Mouse (Mus musculus) liver, adult 2 months (tissue): ENCODE results near the gene Map4k2. TPM values are rescaled to one million over a fixed set of nuclear protein-coding genes. Genes with fewer than 3 reads are reported as not detected.
A peak's percentile ranks its signal among the peaks of the same experiment; 100 is the strongest.

Source experiments
- DNase-seq: peaks from one replicate; pipeline ENCODE4 v3.0.0-alpha.2; 2011; ENCODE audit warnings: low read depth, low spot score; ENCODE audit errors: extremely low read depth
- H3K27ac ChIP-seq: fragments of 200-500 bp; replicated peaks from 2 replicates; pipeline ENCODE4 v1.5.1; 2012; ENCODE audit warnings: low read depth, mild to moderate bottlenecking, control low read depth, inconsistent platforms, low read length; ENCODE audit not compliant: insufficient read depth
- H3K27me3 ChIP-seq: fragments of 200-500 bp; 2 replicates; pipeline ENCODE4 v1.6.1; 2012; ENCODE audit warnings: mild to moderate bottlenecking, moderate library complexity, low read length, inconsistent platforms; ENCODE audit not compliant: control insufficient read depth, insufficient read depth
- H3K36me3 ChIP-seq: fragments of 200-500 bp; 2 replicates; pipeline ENCODE4 v1.6.1; 2012; ENCODE audit warnings: low read length, inconsistent platforms; ENCODE audit not compliant: control insufficient read depth, insufficient read depth
- H3K4me1 ChIP-seq: fragments of 200-500 bp; 2 replicates; pipeline ENCODE4 v1.6.1; 2011; ENCODE audit warnings: low read length; ENCODE audit not compliant: control insufficient read depth, insufficient read depth
- H3K4me3 ChIP-seq: fragments of 200-500 bp; 2 replicates; pipeline ENCODE4 v1.5.1; 2011; ENCODE audit warnings: low read depth, mild to moderate bottlenecking, control low read depth, low read length, moderate library complexity; ENCODE audit not compliant: insufficient read depth
- H3K79me2 ChIP-seq: fragments of 200-500 bp; 2 replicates; pipeline ENCODE4 v1.6.1; 2012; ENCODE audit warnings: inconsistent platforms, mild to moderate bottlenecking, low read length, moderate library complexity; ENCODE audit not compliant: control insufficient read depth, insufficient read depth
- H3K9ac ChIP-seq: fragments of 200-500 bp; 2 replicates; pipeline ENCODE4 v1.6.1; 2012; ENCODE audit warnings: low read depth, mild to moderate bottlenecking, control low read depth, inconsistent platforms, low read length
- CTCF ChIP-seq: fragments of 200-500 bp; IDR thresholded peaks from 2 replicates; pipeline ENCODE4 v1.5.1; 2011; ENCODE audit warnings: low read depth, low read length, control low read depth
- POLR2A ChIP-seq: fragments of 200-500 bp; IDR thresholded peaks from 2 replicates; pipeline ENCODE4 v1.6.1; 2011; ENCODE audit warnings: low read length, control low read depth; ENCODE audit not compliant: insufficient read depth; ENCODE audit errors: extremely low read depth
- WGBS: fragments of 180-500 bp; shearing (Covaris S2); methylation state at CpG from one replicate; pipeline ENCODE4 v1.1.7; 2018; 5-methylcytosine and 5-hydroxymethylcytosine counted together
- polyA plus RNA-seq: library from polyadenylated mRNA; depleted of rRNA; stranded (reverse); fragments of >200 nt; gene quantifications from 2 replicates; pipeline ENCODE4 v1.2.3, GENCODE M21; 2012
- total RNA-seq: library from RNA; depleted of rRNA; stranded (reverse); fragments of >200 nt; gene quantifications from 2 replicates; pipeline ENCODE4 v1.2.3, GENCODE M21; 2014

Map4k2 gene
- total and polyA plus RNA-seq, 2 experiments, result 12.8 to 39.1 TPM

DNA sequence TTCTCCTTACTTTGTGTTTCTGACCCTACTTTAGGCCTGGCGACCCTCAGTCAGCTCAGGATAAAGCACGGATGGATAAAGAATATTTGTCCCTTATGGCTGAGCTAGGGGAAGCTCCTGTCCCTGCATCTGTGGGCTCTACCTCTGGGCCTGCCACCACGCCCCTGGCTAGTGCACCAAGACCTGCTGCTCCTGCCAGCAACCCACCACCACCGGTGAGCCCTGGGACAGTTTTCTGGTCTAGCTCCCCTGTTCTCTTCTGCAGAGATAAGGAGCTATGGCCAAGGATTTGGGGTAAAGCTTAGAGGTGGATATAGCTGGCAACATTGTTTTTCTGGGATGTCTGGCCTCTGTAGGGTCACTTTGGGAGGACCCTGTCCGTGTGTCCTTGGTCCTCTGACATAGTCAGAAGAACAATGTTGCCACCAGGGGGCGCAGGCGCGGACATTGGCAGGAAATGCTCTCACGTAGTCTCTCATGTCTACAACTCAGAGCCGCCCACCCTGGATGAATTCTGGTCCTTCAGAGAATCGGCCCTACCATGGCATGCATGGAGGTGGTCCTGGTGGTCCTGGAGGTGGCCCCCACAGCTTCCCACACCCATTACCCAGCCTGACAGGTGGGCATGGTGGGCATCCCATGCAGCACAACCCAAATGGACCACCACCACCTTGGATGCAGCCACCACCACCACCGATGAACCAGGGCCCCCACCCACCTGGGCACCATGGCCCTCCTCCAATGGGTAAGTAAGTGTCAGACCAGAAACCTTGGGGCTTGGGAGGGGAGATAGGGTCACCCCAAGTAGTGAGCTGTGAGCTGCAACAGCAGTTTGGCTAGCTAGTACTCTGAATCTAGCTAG is 32.8 kb downstream of the Map4k2 start:
- no peak overlapping the region for H3K4me3 ChIP-seq
- H3K27ac ChIP-seq, result no peak overlapping the region
- no peak for DNase-seq
- H3K9ac ChIP-seq, result no peak overlapping the region
- no peaks in the 10 kb centered on the region for H3K27me3 ChIP-seq
- H3K79me2 ChIP-seq, result no peaks in the 10 kb centered on the region; the same call in 1 of the 2 replicates
- no peaks in the 10 kb centered on the region for H3K4me1 ChIP-seq
- 65% methylated on average over 12 of the region's 12 CpGs for WGBS
- H3K36me3 ChIP-seq, result peaks cover 77% of the 10 kb centered on the region
- TF ChIP-seq CTCF, result peak; percentile 84
- TF ChIP-seq POLR2A, result no peak

DNA sequence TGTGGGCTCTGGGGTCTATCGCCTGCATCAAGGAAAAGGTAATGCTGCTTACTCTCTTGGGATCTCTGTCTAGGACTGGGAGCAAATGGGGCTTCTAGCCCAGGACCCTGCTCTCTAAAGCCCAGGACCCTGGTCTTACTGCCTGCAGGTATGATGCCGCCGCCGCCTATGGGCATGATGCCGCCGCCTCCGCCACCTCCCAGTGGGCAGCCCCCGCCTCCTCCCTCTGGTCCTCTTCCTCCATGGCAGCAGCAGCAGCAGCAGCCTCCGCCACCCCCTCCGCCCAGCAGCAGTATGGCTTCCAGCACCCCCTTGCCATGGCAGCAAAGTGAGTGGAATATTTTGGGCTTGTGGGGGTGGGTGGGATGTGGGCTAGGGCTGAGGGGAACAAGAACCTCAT is 33.6 kb downstream of the Map4k2 start:
- Histone ChIP-seq H3K4me1 (no peaks in the 10 kb centered on the region), H3K27ac (no peak overlapping the region), H3K9ac (no peak overlapping the region), H3K4me3 (no peak overlapping the region), H3K79me2 (no peaks in the 10 kb centered on the region; the same call in 1 of the 2 replicates), H3K36me3 (peaks cover 70% of the 10 kb centered on the region), H3K27me3 (no peaks in the 10 kb centered on the region)
- 99% methylated on average over 10 of the region's 10 CpGs for WGBS
- no peak for DNase-seq
- no peak for TF ChIP-seq CTCF

DNA sequence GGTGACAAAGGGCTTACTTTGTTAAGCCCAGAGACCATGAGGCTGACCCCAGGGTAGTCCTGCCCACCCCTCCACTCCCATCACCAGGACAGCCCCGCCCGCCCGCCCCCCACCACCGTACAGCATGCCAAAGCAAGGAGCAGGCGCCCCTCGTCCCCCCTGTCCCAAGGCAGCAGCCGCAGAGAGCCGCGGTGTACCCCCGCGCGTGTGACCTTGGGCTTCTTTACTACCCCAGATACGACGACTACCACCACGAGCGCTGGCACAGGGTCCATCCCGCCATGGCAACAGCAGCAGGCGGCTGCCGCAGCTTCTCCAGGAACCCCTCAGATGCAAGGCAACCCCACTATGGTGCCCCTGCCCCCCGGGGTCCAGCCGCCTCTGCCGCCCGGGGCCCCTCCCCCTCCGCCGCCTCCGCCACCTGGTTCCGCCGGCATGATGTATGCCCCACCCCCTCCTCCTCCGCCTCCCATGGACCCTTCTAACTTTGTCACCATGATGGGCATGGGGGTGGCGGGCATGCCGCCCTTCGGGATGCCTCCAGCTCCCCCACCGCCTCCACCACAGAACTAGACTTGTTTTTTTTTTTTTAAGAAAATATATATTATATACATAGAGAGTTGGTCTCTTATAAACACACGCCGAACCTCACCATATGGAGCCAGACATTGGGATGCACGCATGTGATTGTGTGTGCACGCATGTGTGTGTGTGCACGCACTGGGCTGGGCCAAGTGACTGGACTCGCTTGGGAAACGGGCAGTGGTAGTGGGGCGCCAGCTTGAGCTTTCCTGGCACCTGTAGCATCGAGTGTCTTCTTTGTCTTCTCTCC is 34.7 kb downstream of the Map4k2 start:
- Histone ChIP-seq H3K79me2 (no peaks in the 10 kb centered on the region; the same call in 1 of the 2 replicates), H3K27me3 (no peaks in the 10 kb centered on the region), H3K9ac (no peak overlapping the region), H3K27ac (no peak overlapping the region), H3K4me3 (no peak overlapping the region), H3K36me3 (peaks cover 62% of the 10 kb centered on the region), H3K4me1 (no peaks in the 10 kb centered on the region)
- TF ChIP-seq CTCF (no peak), POLR2A (no peak)
- DNase-seq, result no peak
- 96% methylated on average over 41 of the region's 42 CpGs for WGBS

DNA sequence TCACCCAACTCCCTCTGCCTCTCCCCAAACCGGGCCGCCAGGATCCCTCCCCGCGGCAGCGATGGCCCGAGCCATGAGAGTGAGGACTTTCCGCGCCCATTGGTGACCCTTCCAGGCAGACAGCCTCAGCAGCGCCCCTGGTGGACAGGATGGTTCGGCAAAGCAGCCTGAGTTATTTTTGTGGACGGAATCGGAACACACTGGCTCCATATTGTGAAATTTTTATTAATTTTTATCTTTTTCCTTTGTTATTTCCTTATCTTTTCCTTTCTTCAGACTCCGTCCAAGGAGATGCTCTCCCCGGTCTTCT is 35.3 kb downstream of the Map4k2 start:
- Histone ChIP-seq H3K4me1 (no peaks in the 10 kb centered on the region), H3K36me3 (peaks cover 56% of the 10 kb centered on the region), H3K4me3 (no peak overlapping the region), H3K27me3 (no peaks in the 10 kb centered on the region), H3K9ac (no peak overlapping the region), H3K27ac (no peak overlapping the region), H3K79me2 (no peaks in the 10 kb centered on the region; the same call in 1 of the 2 replicates)
- TF ChIP-seq POLR2A (no peak), CTCF (peak; percentile 71)
- 75% methylated on average over 14 of the region's 14 CpGs for WGBS
- DNase-seq, result no peak

DNA sequence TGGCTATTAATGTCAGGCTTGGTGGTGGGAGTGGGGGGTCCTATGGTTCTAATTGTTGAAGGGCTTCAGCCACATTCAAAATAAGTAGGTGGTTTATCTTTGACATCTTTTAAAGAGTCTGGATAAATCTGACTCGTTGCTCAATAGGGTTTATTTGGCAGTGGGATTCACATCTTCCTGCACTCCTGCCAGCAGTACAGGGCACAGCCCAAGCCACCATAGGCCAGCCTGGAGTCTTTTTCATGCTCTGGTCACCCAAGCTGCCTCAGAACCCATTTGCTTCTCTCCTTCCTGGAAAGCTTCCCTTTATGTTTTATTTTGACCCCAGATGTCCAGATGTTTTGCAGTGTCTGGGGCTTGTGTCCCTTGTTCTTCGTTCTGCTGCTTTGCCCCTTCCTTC is 35.7 kb downstream of the Map4k2 start:
- no peak for DNase-seq
- Histone ChIP-seq H3K4me1 (no peaks in the 10 kb centered on the region), H3K79me2 (no peaks in the 10 kb centered on the region), H3K27ac (no peak overlapping the region), H3K36me3 (peaks cover 52% of the 10 kb centered on the region), H3K4me3 (no peak overlapping the region), H3K9ac (no peak overlapping the region), H3K27me3 (no peaks in the 10 kb centered on the region)
- WGBS, result 50% methylated on average over 2 of the region's 2 CpGs
- no peak for TF ChIP-seq CTCF
- no peak for TF ChIP-seq POLR2A
